Mouse (Mus musculus) cerebellum, adult 2 months (tissue): ENCODE data around the gene Babam2.

ENCODE experiments used
- CTCF ChIP-seq: fragments of 200-500 bp; IDR thresholded peaks from 2 replicates; pipeline ENCODE4 v1.5.1; 2011; ENCODE audit warnings: low read depth, mild to moderate bottlenecking, control low read depth, low read length, moderate library complexity, borderline replicate concordance; ENCODE audit not compliant: insufficient read depth
- POLR2A ChIP-seq: fragments of 200-500 bp; IDR thresholded peaks from 2 replicates; pipeline ENCODE4 v1.6.1; 2011; ENCODE audit warnings: low read length, control low read depth, borderline replicate concordance; ENCODE audit not compliant: insufficient read depth

GRCm38 (mm10) chr5:31873328-31873727 is 175.8 kb downstream of the Babam2 start:
- no peak for TF ChIP-seq POLR2A
- TF ChIP-seq CTCF = no peak
